Comparison of ENCODE assay signal across 23 mouse cellular contexts in genomic region chr2:18725880-18726279, GRCm38 (mm10). TPM values are rescaled to one million over a fixed set of nuclear protein-coding genes. Genes with fewer than 3 reads are reported as not detected.
"Had no signal": no experiment of that assay in that cellular context is flagged by ENCODE, and none has a peak within 500 bp of the region (broad histone marks: within the 10 kb centered on the region; RNA-seq: fewer than 3 reads in every experiment).

No protein-coding gene starts in this region.

- H3K27ac ChIP-seq: limb, embryonic 13.5 days; liver, embryonic 14.5 days; macrophage; midbrain, embryonic 12.5 days; midbrain, embryonic 15.5 days; neural tube, embryonic 12.5 days; neural tube, embryonic 15.5 days; stomach, postnatal 0 days had no signal

- H3K9me3 ChIP-seq: limb, embryonic 13.5 days; midbrain, embryonic 12.5 days; midbrain, embryonic 15.5 days; neural tube, embryonic 12.5 days; neural tube, embryonic 15.5 days had no signal

- H3K27me3 ChIP-seq: limb, embryonic 13.5 days; midbrain, embryonic 12.5 days; midbrain, embryonic 15.5 days; neural tube, embryonic 12.5 days; neural tube, embryonic 15.5 days had no signal

- H3K4me1 ChIP-seq: midbrain, embryonic 12.5 days; midbrain, embryonic 15.5 days; neural tube, embryonic 12.5 days; neural tube, embryonic 15.5 days had no signal

- DNase-seq: kidney, adult 9 months; kidney, postnatal 14 days; kidney, postnatal 4 days; left cerebral cortex, postnatal 4 days; liver, postnatal 0 days; lung, embryonic 14.5 days; right cerebral cortex, adult 18-20 months; right cerebral cortex, postnatal 14 days; right cerebral cortex, postnatal 4 days; thymus, adult 2 months; thymus, postnatal 14 days had no signal

- H3K4me3 ChIP-seq: limb, embryonic 13.5 days; midbrain, embryonic 12.5 days; midbrain, embryonic 15.5 days; neural tube, embryonic 12.5 days; neural tube, embryonic 15.5 days had no signal

- ATAC-seq: liver, postnatal 0 days; lung, postnatal 0 days; midbrain, embryonic 15.5 days had no signal

- H3K9ac ChIP-seq: limb, embryonic 13.5 days; liver, embryonic 14.5 days; liver, postnatal 0 days; lung, embryonic 14.5 days; midbrain, embryonic 12.5 days; midbrain, embryonic 15.5 days; neural tube, embryonic 12.5 days; neural tube, embryonic 15.5 days had no signal

- H3K4me2 ChIP-seq: limb, embryonic 13.5 days; liver, embryonic 11.5 days; lung, embryonic 14.5 days; midbrain, embryonic 12.5 days; midbrain, embryonic 15.5 days; neural tube, embryonic 12.5 days; neural tube, embryonic 15.5 days had no signal

- H3K36me3 ChIP-seq: limb, embryonic 13.5 days; midbrain, embryonic 12.5 days; midbrain, embryonic 15.5 days; neural tube, embryonic 12.5 days; neural tube, embryonic 15.5 days had no signal

RNA-seq across cellular contexts. Expression of gene Spag6, which starts 32.0 kb away (rescaled TPM):
- total RNA-seq: megakaryocyte, adult 5-6 weeks had no signal
- polyA plus RNA-seq: kidney, embryonic 16.5 days; limb, embryonic 13.5 days; liver, embryonic 11.5 days; liver, embryonic 14.5 days; liver, postnatal 0 days; macrophage had no signal
